Mouse (Mus musculus) urinary bladder, adult 18-20 months (tissue): ENCODE data around the gene Taf6l.

Source experiments
- DNase-seq, 2 experiments: peaks; one replicate each; pipeline ENCODE4 v3.0.0; 2022; ENCODE audit warnings: low spot score in 2 of 2, mixed read lengths in 2 of 2

Taf6l gene

GRCm38 (mm10) chr19:8786008-8786781 is at the start of gene Taf6l:
Gene Taf6l, minus strand, starts transcription at chr19:8786417.
- peak; percentile 81 to 85 for DNase-seq

GRCm38 (mm10) chr19:8832971-8833370 is 46.8 kb upstream of the Taf6l start:
- DNase-seq = no peak

GRCm38 (mm10) chr19:8831262-8831661 is 45.0 kb upstream of the Taf6l start:
- no peak for DNase-seq

- DNase-seq = no peak
These were observed 44.4 kb upstream of the Taf6l start for GRCm38 (mm10) chr19:8830664-8831063.

- no peak for DNase-seq
These were observed 43.4 kb upstream of the Taf6l start, which contains the start of gene AC129217.1 for GRCm38 (mm10) chr19:8829660-8830059. Gene AC129217.1, plus strand, starts transcription at chr19:8829773.

GRCm38 (mm10) chr19:8822696-8823095 is 36.5 kb upstream of the Taf6l start:
- DNase-seq = no peak

GRCm38 (mm10) chr19:8821146-8821545 is 34.9 kb upstream of the Taf6l start:
- no peak for DNase-seq

GRCm38 (mm10) chr19:8820424-8820956 is 34.3 kb upstream of the Taf6l start:
- peak in 1 of 2 experiments; percentile 22 for DNase-seq

- DNase-seq = peak; percentile 94 to 98
These were observed 33.6 kb upstream of the Taf6l start, which contains the start of gene Hnrnpul2 for GRCm38 (mm10) chr19:8819596-8820423. Gene Hnrnpul2, plus strand, starts transcription at chr19:8820010.

GRCm38 (mm10) chr19:8818801-8819595 is 32.8 kb upstream of the Taf6l start, which contains the start of gene Ttc9c:
Gene Ttc9c, minus strand, starts transcription at chr19:8819333.
- DNase-seq = peak; percentile 84 to 96

- DNase-seq = no peak
These were observed 32.1 kb upstream of the Taf6l start for GRCm38 (mm10) chr19:8818301-8818798.

- DNase-seq = no peak
These were observed 30.8 kb upstream of the Taf6l start for GRCm38 (mm10) chr19:8817001-8817400.

GRCm38 (mm10) chr19:8815812-8816211 is 29.6 kb upstream of the Taf6l start:
- no peak for DNase-seq

GRCm38 (mm10) chr19:8806810-8807209 is 20.6 kb upstream of the Taf6l start:
- no peak for DNase-seq

GRCm38 (mm10) chr19:8803879-8804660 is 17.9 kb upstream of the Taf6l start:
- no peak for DNase-seq

- no peak for DNase-seq
These were observed 17.1 kb upstream of the Taf6l start for GRCm38 (mm10) chr19:8803204-8803780.

- DNase-seq = peak; percentile 81 to 94
These were observed 16.1 kb upstream of the Taf6l start, which contains the start of gene Zbtb3 for GRCm38 (mm10) chr19:8802130-8802821. Gene Zbtb3, plus strand, starts transcription at chr19:8802555.

- no peak for DNase-seq
These were observed 12.7 kb upstream of the Taf6l start for GRCm38 (mm10) chr19:8798947-8799315.

- peak; percentile 64 to 87 for DNase-seq
These were observed 12.2 kb upstream of the Taf6l start, which contains the start of gene Polr2g for GRCm38 (mm10) chr19:8798264-8798946. Gene Polr2g, minus strand, starts transcription at chr19:8798577.
